Mouse (Mus musculus): ENCODE measurements around the gene Pam. TPM values are rescaled to one million over a fixed set of nuclear protein-coding genes. Genes with fewer than 3 reads are reported as not detected.
"Not testable (repeated sequence)": the region's sequence is repeated elsewhere in the genome, so short reads cannot be mapped to it uniquely, and the experiment has no call there.

Gene Pam
- polyA plus RNA-seq, 1 experiment, result 14.5 TPM

DNA sequence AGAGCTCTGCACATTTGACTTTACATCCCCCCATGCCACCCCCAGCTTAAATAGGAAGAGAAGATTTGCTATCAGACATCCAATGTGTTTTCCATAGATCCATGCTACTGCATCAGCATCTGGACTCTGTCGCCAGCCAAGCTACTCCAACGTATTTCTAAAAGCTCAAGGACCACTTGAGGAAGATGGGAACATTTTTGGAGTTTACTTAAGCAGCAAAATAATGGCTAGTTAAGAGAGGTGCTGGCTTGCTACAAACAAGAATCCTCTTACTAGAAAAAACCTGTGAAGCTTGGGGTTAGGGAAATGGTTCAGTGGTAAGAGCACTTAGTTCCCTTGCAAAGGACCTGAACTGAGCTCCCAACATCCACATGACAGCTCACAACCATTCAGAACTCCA lies 96.0 kb downstream of the Pam start:
- TF ChIP-seq CTCF (IDR thresholded peaks at IDR 0.05; ENCODE audit: control insufficient read depth, insufficient read depth, low read length) (no peak), POLR2A (IDR thresholded peaks at IDR 0.05; ENCODE audit: borderline replicate concordance, control insufficient read depth, low read depth, low read length) (no peak)
- Histone ChIP-seq H3K27ac (ENCODE audit: control insufficient read depth, insufficient read depth, low read depth, low read length, poor library complexity) (no peak overlapping the region), H3K4me3 (replicated peaks; ENCODE audit: control insufficient read depth, low read depth, low read length) (no peak overlapping the region), H3K4me1 (ENCODE audit: control insufficient read depth, insufficient read depth, low read length) (no peaks in the 10 kb centered on the region)
- WGBS, result 93% methylated on average over 2 of the region's 2 CpGs

DNA sequence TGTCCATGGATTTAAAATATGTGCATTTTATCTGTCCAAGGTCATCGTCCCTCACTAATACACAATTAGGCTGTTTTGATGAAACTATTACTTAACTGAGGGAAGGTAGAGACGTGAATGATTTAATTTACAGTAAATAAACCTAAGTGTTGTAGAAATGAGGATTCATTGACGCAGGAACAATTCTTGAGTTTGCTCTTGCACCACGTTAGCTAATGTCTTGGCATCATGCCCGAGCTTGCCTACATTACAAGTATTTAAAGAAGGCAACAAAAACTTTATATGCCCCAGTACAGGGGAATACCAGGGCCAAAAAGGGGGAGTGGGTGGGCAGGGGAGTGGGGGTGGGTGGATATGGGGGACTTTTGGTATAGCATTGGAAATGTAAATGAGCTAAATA lies 96.5 kb downstream of the Pam start:
- not testable (repeated sequence) for H3K27ac ChIP-seq (ENCODE audit: control insufficient read depth, insufficient read depth, low read depth, low read length, poor library complexity); H3K4me3 ChIP-seq (replicated peaks; ENCODE audit: control insufficient read depth, low read depth, low read length); H3K4me1 ChIP-seq (ENCODE audit: control insufficient read depth, insufficient read depth, low read length)
- WGBS, result 72% methylated on average over 5 of the region's 5 CpGs

DNA sequence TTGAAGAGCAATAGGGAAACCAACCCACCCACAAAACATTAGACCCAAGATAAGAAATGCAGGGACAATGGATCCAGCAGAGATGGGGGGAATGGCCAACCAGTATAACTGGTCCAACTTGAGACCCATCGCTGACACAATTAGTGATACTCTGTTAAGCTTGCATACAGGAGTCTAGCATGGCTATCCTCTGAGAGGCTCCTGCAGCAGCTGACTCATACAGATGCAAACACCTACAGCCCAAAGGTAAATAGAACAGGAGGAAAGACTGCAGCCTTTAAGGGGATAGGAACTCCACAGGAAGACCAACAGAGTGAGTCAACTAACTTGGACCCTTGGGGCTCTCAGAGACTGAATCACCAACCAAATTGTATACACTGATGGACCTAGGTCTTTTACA lies 98.4 kb downstream of the Pam start:
- TF ChIP-seq CTCF (IDR thresholded peaks at IDR 0.05; ENCODE audit: control insufficient read depth, insufficient read depth, low read length), result no peak
- no peak for TF ChIP-seq POLR2A (IDR thresholded peaks at IDR 0.05; ENCODE audit: borderline replicate concordance, control insufficient read depth, low read depth, low read length)

DNA sequence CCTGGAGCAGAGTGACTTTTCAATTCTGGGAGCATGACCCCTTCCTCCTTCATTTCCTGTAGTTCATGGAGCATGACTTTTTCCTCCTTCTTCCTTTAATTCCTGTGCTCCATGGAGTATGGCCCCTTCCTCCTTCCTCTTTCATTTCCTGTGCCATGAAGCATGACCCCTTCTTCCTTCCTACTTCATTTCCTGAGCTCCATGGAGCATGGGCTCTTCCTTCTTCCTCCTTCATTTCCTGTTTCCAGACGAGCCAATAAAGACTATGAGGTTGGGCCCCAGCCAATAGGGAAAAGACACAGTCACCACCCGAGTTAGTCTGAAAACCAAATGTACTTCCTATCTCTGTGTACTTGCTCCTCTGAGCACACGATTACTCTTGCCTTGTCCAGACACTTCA lies 103.5 kb downstream of the Pam start:
- TF ChIP-seq POLR2A (IDR thresholded peaks at IDR 0.05; ENCODE audit: borderline replicate concordance, control insufficient read depth, low read depth, low read length), result no peak
- no peak for TF ChIP-seq CTCF (IDR thresholded peaks at IDR 0.05; ENCODE audit: control insufficient read depth, insufficient read depth, low read length)

More for the DNA sequence above, 98.4 kb downstream of the Pam start:
- Histone ChIP-seq H3K27ac (ENCODE audit: control insufficient read depth, insufficient read depth, low read depth, low read length, poor library complexity) (no peak overlapping the region), H3K4me3 (replicated peaks; ENCODE audit: control insufficient read depth, low read depth, low read length) (no peak overlapping the region), H3K4me1 (ENCODE audit: control insufficient read depth, insufficient read depth, low read length) (no peaks in the 10 kb centered on the region; the same call in 1 of the 2 replicates)
- 86% methylated on average over 1 of the region's 1 CpGs for WGBS

DNA sequence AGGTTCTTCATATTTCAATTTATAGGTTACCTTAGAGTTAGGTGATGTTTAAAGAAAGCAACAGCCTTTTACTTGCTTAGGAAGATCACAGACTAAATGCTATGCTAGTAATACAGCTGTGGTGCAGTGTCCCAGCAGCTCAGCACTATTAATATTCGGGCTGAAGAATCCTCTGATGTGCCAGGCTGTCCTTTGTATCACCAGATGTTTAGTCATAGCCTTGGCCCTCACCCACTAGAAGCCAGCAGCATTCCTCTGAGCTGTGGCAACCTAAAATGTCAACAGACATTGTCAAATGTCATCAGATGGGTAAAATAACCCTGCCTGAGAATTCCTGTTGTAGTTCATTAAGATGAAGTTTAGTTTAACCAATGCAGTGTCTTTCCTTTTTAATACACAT lies 112.3 kb downstream of the Pam start:
- 63% methylated on average over 1 of the region's 1 CpGs for WGBS
- TF ChIP-seq CTCF (IDR thresholded peaks at IDR 0.05; ENCODE audit: control insufficient read depth, insufficient read depth, low read length) (no peak), POLR2A (IDR thresholded peaks at IDR 0.05; ENCODE audit: borderline replicate concordance, control insufficient read depth, low read depth, low read length) (no peak)
- Histone ChIP-seq H3K4me1 (ENCODE audit: control insufficient read depth, insufficient read depth, low read length) (no peaks in the 10 kb centered on the region), H3K27ac (ENCODE audit: control insufficient read depth, insufficient read depth, low read depth, low read length, poor library complexity) (no peak overlapping the region), H3K4me3 (replicated peaks; ENCODE audit: control insufficient read depth, low read depth, low read length) (no peak overlapping the region)

More for the DNA sequence above, 103.5 kb downstream of the Pam start:
- Histone ChIP-seq H3K4me3 (replicated peaks; ENCODE audit: control insufficient read depth, low read depth, low read length) (no peak overlapping the region), H3K27ac (ENCODE audit: control insufficient read depth, insufficient read depth, low read depth, low read length, poor library complexity) (no peak overlapping the region), H3K4me1 (ENCODE audit: control insufficient read depth, insufficient read depth, low read length) (no peaks in the 10 kb centered on the region; the same call in 1 of the 2 replicates)
- WGBS, result 44% methylated on average over 3 of the region's 3 CpGs

DNA sequence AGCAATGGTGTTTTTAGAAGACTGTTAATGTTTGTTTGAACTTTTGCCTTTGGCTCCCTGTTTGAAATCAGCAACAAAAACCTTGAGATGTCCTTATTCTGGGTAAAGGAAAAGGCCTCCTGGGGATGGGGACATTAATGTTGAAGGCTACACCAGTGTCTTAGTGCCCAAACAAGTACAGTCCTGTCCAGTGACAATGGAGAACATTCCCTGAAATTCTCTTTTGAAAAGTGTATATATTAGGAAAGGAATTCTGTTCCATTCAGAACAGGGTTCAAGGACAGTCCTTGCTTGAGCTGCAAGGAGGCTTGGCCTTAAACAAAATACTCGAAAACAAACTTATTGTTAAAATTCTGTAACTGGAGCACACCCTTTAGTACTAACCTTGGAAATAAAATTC lies 116.0 kb downstream of the Pam start:
- no peak overlapping the region for H3K27ac ChIP-seq (ENCODE audit: control insufficient read depth, insufficient read depth, low read depth, low read length, poor library complexity)
- TF ChIP-seq POLR2A (IDR thresholded peaks at IDR 0.05; ENCODE audit: borderline replicate concordance, control insufficient read depth, low read depth, low read length) (no peak), CTCF (IDR thresholded peaks at IDR 0.05; ENCODE audit: control insufficient read depth, insufficient read depth, low read length) (no peak)
- 69% methylated on average over 1 of the region's 1 CpGs for WGBS

DNA sequence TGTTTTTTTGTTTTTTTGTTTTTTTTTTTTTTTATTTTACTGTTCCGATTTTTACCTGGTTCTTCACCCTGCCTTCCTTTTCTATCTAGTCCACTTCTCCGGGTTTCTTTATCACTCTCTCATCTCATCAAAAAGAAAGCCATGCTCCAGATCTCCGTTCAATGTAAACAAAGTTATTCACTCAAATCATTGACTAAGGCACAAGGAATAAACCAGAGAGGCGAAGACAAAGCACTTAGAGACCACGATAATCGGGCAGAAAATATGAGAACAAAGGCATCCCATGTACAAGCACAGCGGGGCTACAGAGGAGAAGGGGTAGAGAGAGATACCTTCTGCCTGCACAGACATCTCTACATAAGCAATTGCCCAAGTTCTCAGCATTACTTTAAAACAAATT lies 117.9 kb downstream of the Pam start:
- 57% methylated on average over 7 of the region's 7 CpGs for WGBS
- H3K4me1 ChIP-seq (ENCODE audit: control insufficient read depth, insufficient read depth, low read length), result no peaks in the 10 kb centered on the region
- no peak overlapping the region for H3K4me3 ChIP-seq (replicated peaks; ENCODE audit: control insufficient read depth, low read depth, low read length)
- no peak overlapping the region for H3K27ac ChIP-seq (ENCODE audit: control insufficient read depth, insufficient read depth, low read depth, low read length, poor library complexity)
- no peak for TF ChIP-seq CTCF (IDR thresholded peaks at IDR 0.05; ENCODE audit: control insufficient read depth, insufficient read depth, low read length)
- no peak for TF ChIP-seq POLR2A (IDR thresholded peaks at IDR 0.05; ENCODE audit: borderline replicate concordance, control insufficient read depth, low read depth, low read length)

More for the DNA sequence above, 116.0 kb downstream of the Pam start:
- H3K4me3 ChIP-seq (replicated peaks; ENCODE audit: control insufficient read depth, low read depth, low read length), result no peak overlapping the region
- H3K4me1 ChIP-seq (ENCODE audit: control insufficient read depth, insufficient read depth, low read length), result no peaks in the 10 kb centered on the region

DNA sequence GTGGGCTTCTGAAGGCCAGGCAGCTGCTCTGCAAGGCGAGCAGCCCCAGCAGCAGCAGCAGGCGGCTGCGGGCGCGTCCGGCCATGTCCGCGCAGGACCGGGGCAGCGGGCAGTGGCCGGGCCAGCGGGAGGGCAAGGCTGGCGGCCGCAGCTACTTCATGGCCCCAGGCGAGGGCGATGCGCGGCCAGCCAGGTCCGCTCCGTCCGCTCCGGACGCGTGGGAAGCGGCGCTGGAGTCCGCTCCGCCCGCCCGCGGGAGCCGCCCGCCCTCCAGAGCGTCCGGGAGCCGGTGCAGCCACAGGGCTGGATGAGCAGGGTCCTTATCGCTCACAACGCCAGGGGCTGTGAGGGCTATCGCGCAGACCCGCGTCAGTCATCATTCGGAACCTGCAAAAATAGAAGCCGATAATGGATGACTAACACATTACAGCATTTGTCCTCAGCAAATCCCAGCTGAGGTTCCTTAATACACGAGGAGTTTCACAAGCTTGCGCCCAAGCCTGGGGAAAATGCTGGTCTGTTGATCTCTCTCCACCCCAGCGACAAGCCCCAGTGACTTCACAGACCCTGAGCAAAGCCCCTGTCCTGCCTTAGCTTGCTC lies 118.5 kb downstream of the Pam start:
- Histone ChIP-seq H3K4me3 (replicated peaks; ENCODE audit: control insufficient read depth, low read depth, low read length) (no peak overlapping the region), H3K4me1 (ENCODE audit: control insufficient read depth, insufficient read depth, low read length) (no peaks in the 10 kb centered on the region), H3K27ac (ENCODE audit: control insufficient read depth, insufficient read depth, low read depth, low read length, poor library complexity) (no peak overlapping the region)
- WGBS, result 3% methylated on average over 47 of the region's 47 CpGs
- TF ChIP-seq POLR2A (IDR thresholded peaks at IDR 0.05; ENCODE audit: borderline replicate concordance, control insufficient read depth, low read depth, low read length) (no peak), CTCF (IDR thresholded peaks at IDR 0.05; ENCODE audit: control insufficient read depth, insufficient read depth, low read length) (no peak)

DNA sequence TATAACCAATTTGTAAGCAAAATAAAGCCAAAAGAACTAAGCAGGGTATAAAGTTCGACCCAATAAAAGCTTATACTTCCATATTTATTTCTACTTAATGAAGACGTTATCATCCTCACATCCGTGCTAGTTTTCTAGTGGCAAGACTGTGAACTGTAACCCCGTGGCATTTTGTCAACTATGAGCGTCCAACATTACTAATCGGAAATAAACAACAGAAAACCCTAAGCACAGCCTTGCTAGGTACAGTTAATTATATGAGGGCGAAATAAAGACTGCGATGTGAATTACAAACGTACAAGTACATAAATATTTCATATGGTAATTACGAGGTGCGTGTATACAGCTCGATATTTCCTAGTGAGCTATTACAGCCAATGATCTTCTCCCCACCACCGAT lies 119.4 kb downstream of the Pam start:
- TF ChIP-seq POLR2A (IDR thresholded peaks at IDR 0.05; ENCODE audit: borderline replicate concordance, control insufficient read depth, low read depth, low read length) (no peak), CTCF (IDR thresholded peaks at IDR 0.05; ENCODE audit: control insufficient read depth, insufficient read depth, low read length) (no peak)
- 78% methylated on average over 13 of the region's 13 CpGs for WGBS
- no peak overlapping the region for H3K27ac ChIP-seq (ENCODE audit: control insufficient read depth, insufficient read depth, low read depth, low read length, poor library complexity)
- H3K4me1 ChIP-seq (ENCODE audit: control insufficient read depth, insufficient read depth, low read length), result no peaks in the 10 kb centered on the region
- no peak overlapping the region for H3K4me3 ChIP-seq (replicated peaks; ENCODE audit: control insufficient read depth, low read depth, low read length)
